Mouse (Mus musculus) neural tube, embryonic 12.5 days (tissue): ENCODE results near the gene Dnlz. TPM values are rescaled to one million over a fixed set of nuclear protein-coding genes. Genes with fewer than 3 reads are reported as not detected.
A peak's percentile ranks its signal among the peaks of the same experiment; 100 is the strongest.
"Not testable (repeated sequence)": the region's sequence is repeated elsewhere in the genome, so short reads cannot be mapped to it uniquely, and the experiment has no call there.

Experiments used
- ATAC-seq: fragments of 200-750 bp; cut with Nextera tagmentation; 2 replicates; pipeline ENCODE4 v1.8.0; 2017; ENCODE audit warnings: low read depth, mild to moderate bottlenecking, moderate TSS enrichment, moderate library complexity; ENCODE audit not compliant: low FRiP score
- H3K27ac ChIP-seq: fragments of 300-500 bp; sonication (generic); 2 replicates; pipeline ENCODE4 v1.5.1; 2016
- H3K27me3 ChIP-seq: fragments of 300-500 bp; sonication (generic); replicated peaks from 2 replicates; pipeline ENCODE4 v1.6.1; 2016; ENCODE audit warnings: mild to moderate bottlenecking
- H3K36me3 ChIP-seq: fragments of 300-500 bp; sonication (generic); 2 replicates; pipeline ENCODE4 v1.6.1; 2016; ENCODE audit warnings: mild to moderate bottlenecking
- H3K4me1 ChIP-seq: fragments of 300-500 bp; sonication (generic); 2 replicates; pipeline ENCODE4 v1.6.1; 2016
- H3K4me2 ChIP-seq: fragments of 300-500 bp; sonication (generic); replicated peaks from 2 replicates; pipeline ENCODE4 v1.6.1; 2016; ENCODE audit warnings: mild to moderate bottlenecking
- H3K4me3 ChIP-seq: fragments of 300-500 bp; sonication (generic); 2 replicates; pipeline ENCODE4 v1.5.1; 2016
- H3K9ac ChIP-seq: fragments of 300-500 bp; sonication (generic); 2 replicates; pipeline ENCODE4 v1.6.1; 2016; ENCODE audit warnings: mild to moderate bottlenecking
- H3K9me3 ChIP-seq: fragments of 300-500 bp; sonication (generic); 2 replicates; pipeline ENCODE4 v1.6.1; 2016; ENCODE audit warnings: mild to moderate bottlenecking
- WGBS: fragments of 180-500 bp; shearing (Covaris S2); methylation state at CpG from one replicate; pipeline ENCODE4 v1.1.7; 2016; 5-methylcytosine and 5-hydroxymethylcytosine counted together
- polyA plus RNA-seq: library from polyadenylated mRNA; unstranded; fragments of >200 nt; fragmentation: Nextera tagmentation; extraction: Ambion mirVana; gene quantifications from 2 replicates; pipeline ENCODE4 v1.2.1, GENCODE M21; 2016

Gene Dnlz
- 36.1 and 36.3 TPM in 2 replicates for polyA plus RNA-seq

DNA sequence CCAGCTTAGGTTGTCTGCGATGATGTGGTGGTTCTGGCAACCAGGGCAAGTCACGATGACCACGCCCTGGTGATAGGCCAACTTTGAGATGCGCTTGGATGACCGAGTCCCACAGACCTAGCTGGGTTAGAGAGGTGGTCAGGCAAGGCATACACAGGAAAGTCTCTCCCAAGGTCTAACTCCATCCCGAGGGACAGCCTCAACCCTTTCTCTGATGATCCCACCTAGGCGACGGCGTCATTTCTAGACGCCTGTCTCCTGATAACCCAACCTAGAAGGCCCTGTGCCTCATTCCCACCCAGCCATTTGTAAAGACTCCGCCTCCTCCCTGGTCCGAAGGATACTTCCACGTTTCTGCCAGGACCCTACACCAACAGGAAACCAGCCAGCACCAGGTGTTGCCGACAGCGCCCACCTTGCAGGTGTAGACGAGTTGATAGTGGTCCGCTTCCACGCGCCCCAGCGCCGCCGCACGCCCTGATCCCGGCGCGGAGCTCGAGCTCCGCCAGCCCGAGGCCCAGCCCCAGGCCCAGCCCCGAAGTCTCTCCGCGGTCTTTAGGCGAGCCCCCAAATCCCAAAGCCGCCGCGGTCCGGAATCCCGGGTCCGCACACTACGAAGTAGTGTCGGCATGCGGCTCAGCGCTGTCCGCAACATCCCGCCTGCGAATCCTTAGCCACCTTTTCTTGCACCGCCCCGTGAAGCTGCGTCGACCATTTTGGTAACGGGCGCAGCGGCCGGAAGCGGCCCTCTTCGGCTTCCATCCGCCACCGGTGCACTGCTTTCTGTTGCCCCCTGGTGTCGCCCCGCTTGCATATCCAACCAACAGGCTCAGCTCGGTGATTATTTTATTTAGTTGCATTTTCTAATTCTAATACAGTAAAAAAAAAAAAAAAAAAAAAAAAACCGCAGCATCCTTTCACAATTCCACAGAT is at the start of gene Dnlz:
Gene Dnlz, minus strand, starts transcription at position 753 of the 933 bp plus-strand sequence.
- peak within 1 kb of the TSS; percentile 91 for H3K4me2 ChIP-seq
- peak within 1 kb of the TSS; percentile 74 for H3K27ac ChIP-seq
- H3K4me3 ChIP-seq: peak within 1 kb of the TSS; percentile 83
- no peaks in the 10 kb centered on the region for H3K27me3 ChIP-seq
- peaks cover 42% of the 10 kb centered on the region for H3K36me3 ChIP-seq
- H3K4me1 ChIP-seq: peaks cover 24% of the 10 kb centered on the region
- WGBS: 3% methylated on average over 62 of the region's 62 CpGs
- H3K9me3 ChIP-seq: no peaks in the 10 kb centered on the region
- peak; percentile 74 for ATAC-seq
- H3K9ac ChIP-seq: peak within 1 kb of the TSS; percentile 93

DNA sequence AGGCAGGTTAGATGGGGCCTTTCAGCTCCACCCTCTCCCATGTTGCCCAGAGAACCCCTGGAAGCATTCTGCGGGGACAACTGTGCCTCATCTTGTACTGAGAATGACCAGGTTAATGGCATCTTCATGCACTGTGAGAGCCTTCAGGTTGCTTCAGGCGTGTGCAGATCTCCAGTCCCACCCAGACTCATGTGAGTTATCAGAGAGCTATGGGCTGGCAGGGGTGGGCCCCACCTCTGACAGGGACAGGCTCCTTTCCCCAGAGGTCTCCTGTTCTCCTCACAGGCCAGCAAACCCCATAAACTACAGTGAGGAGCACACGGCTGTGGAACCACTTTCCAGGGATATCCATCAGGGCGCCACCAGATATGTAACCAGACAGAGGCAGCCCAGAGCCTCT is 49.1 kb upstream of the Dnlz start:
- H3K27me3 ChIP-seq: no peaks in the 10 kb centered on the region
- H3K4me1 ChIP-seq: peaks cover 13% of the 10 kb centered on the region
- H3K4me3 ChIP-seq: no peak overlapping the region
- WGBS: 90% methylated on average over 4 of the region's 4 CpGs
- no peak overlapping the region for H3K27ac ChIP-seq
- no peak overlapping the region for H3K9ac ChIP-seq
- no peak for ATAC-seq
- no peaks in the 10 kb centered on the region for H3K9me3 ChIP-seq
- no peak overlapping the region for H3K4me2 ChIP-seq
- H3K36me3 ChIP-seq: peaks cover 58% of the 10 kb centered on the region

GRCm38 (mm10) chr2:26400296-26400695 is 48.4 kb upstream of the Dnlz start:
- H3K4me3 ChIP-seq: no peak overlapping the region
- H3K9me3 ChIP-seq: no peaks in the 10 kb centered on the region
- H3K4me1 ChIP-seq: 0 out of 2 replicates have a peak, but pooled peaks cover 7% of the 10 kb centered on the region
- H3K27ac ChIP-seq: no peak overlapping the region
- H3K36me3 ChIP-seq: peaks cover 65% of the 10 kb centered on the region
- 91% methylated on average over 5 of the region's 5 CpGs for whole genome bisulfite sequencing
- H3K9ac ChIP-seq: no peak overlapping the region
- H3K4me2 ChIP-seq: no peak overlapping the region
- ATAC-seq: no peak
- no peaks in the 10 kb centered on the region for H3K27me3 ChIP-seq

- H3K36me3 ChIP-seq: peaks cover 72% of the 10 kb centered on the region
- WGBS: 90% methylated on average over 5 of the region's 5 CpGs
- ATAC-seq: no peak
Measured at GRCm38 (mm10) chr2:26399647-26400046, 47.7 kb upstream of the Dnlz start.

DNA sequence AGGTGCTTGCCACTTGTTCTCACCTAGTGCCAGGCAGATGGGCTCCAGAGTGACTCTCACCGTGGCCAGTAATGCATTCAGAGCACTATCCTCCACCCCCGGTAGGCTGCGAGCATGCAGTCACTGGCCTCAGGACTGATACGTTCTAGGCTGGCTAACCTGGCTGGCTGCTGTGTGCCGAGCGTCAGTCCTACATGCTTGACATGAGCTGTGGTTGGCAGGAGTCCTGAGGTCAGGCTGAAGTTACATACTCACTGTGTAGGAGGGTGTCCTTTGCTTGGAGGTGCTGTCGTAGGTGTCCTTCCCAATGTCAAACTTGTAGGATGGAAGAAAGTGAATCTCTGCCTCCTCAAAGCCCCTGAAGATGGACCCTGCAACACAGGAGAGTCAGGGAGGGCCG is 47.1 kb upstream of the Dnlz start:
- Histone ChIP-seq H3K27ac (no peak overlapping the region), H3K36me3 (peaks cover 78% of the 10 kb centered on the region), H3K4me1 (no peaks in the 10 kb centered on the region), H3K9me3 (no peaks in the 10 kb centered on the region), H3K4me2 (no peak overlapping the region), H3K9ac (no peak overlapping the region), H3K27me3 (no peaks in the 10 kb centered on the region), H3K4me3 (no peak overlapping the region)
- WGBS: 94% methylated on average over 8 of the region's 8 CpGs
- ATAC-seq: no peak

More at GRCm38 (mm10) chr2:26399647-26400046, 47.7 kb upstream of the Dnlz start:
- H3K9ac ChIP-seq: no peak overlapping the region
- H3K27ac ChIP-seq: no peak overlapping the region
- no peak overlapping the region for H3K4me2 ChIP-seq
- no peaks in the 10 kb centered on the region for H3K9me3 ChIP-seq
- H3K4me3 ChIP-seq: no peak overlapping the region
- no peaks in the 10 kb centered on the region for H3K27me3 ChIP-seq
- 0 out of 2 replicates have a peak, but pooled peaks cover 1% of the 10 kb centered on the region for H3K4me1 ChIP-seq

DNA sequence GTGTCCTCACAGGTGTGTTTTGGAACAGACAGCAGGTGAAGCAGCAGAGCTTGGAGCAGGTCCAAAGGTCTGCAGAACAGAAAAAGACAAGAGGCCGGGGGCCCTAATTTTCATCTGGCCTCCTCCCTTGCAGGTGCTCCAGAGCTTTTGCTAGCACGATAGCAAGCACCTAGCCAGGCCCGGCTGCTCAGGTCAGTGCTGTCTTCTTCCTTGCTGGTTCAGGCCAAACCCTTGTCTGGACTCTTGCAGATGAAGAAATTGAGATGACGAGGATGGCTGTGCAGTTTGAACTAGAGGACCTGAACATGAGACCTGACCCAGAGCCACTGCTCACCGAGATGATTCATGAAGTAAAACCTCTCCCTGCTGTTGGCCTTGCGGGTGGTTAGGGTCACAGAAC is 39.7 kb upstream of the Dnlz start:
- Histone ChIP-seq H3K9ac (no peak overlapping the region), H3K36me3 (peaks cover 73% of the 10 kb centered on the region), H3K4me1 (peaks cover 23% of the 10 kb centered on the region), H3K9me3 (no peaks in the 10 kb centered on the region), H3K4me3 (no peak overlapping the region), H3K27me3 (no peaks in the 10 kb centered on the region), H3K27ac (no peak overlapping the region), H3K4me2 (no peak overlapping the region)
- ATAC-seq: no peak
- WGBS: 92% methylated on average over 6 of the region's 6 CpGs

DNA sequence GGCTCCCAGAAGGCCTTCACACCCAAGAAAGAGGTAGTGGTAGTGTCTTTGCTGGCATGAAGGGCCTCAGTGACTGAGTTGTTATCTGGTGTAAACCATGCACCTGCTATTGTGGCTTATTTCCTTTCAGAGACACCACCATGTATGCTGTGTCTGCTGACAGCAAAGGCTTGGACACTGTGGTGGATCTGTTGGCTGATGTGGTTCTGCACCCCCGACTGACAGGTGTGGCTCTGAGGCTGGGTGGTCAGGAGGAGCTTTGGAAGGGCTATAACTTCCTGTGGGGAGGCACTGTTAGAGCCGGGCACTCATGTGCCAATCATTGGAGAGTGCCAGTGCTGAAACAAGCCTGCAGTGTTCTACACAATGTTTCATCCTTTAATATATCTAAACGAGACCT is 39.0 kb upstream of the Dnlz start:
- Histone ChIP-seq H3K4me2 (0 out of 2 replicates have a peak overlapping the region, but pooled peaks have one; percentile 5), H3K36me3 (peaks cover 73% of the 10 kb centered on the region), H3K9me3 (no peaks in the 10 kb centered on the region), H3K9ac (no peak overlapping the region), H3K4me1 (peaks cover 23% of the 10 kb centered on the region), H3K4me3 (no peak overlapping the region), H3K27ac (no peak overlapping the region), H3K27me3 (no peaks in the 10 kb centered on the region)
- ATAC-seq: no peak
- WGBS: 91% methylated on average over 3 of the region's 3 CpGs

- H3K27me3 ChIP-seq: no peaks in the 10 kb centered on the region
- H3K9me3 ChIP-seq: no peaks in the 10 kb centered on the region
- peaks cover 23% of the 10 kb centered on the region for H3K4me1 ChIP-seq
- peaks cover 73% of the 10 kb centered on the region for H3K36me3 ChIP-seq
- under 1% methylated on average over 60 of the region's 60 CpGs for WGBS
- peak within 1 kb of the TSS; percentile 100 for H3K4me2 ChIP-seq
- H3K27ac ChIP-seq: no peak within 1 kb of the TSS
- peak within 1 kb of the TSS; percentile 97 for H3K9ac ChIP-seq
- peak; percentile 81 for ATAC-seq
- peak within 1 kb of the TSS; percentile 97 for H3K4me3 ChIP-seq
Measured at GRCm38 (mm10) chr2:26389154-26389690, 37.3 kb upstream of the Dnlz start, which contains the start of the genes Entr1 and Pmpca. Gene Entr1, minus strand, starts transcription at chr2:26389316. Gene Pmpca, plus strand, starts transcription at chr2:26389339.

DNA sequence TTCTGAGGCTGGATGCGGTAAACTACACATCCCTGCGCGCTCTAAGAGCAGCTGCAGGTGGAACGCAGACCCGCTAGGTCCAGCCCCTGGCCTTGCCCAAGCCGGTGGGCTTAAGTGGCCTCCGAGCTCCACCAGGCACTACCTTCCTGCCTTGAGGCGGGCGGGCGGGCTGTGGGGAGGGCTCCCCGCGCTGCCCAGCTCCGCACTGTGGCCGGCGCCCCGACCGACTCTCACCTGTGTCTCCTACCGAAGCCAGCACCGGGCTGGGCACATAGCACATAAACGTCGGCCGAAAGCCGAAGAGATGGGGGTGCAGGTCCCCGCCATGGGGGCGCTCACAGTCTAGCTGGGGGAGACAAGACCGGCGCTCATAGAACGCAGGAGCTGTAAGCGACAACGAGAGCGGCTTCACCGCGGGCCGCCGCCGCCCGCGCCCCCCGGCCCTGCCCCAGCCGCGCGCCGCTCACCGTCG is 36.8 kb upstream of the Dnlz start:
- no peak overlapping the region for H3K27ac ChIP-seq
- ATAC-seq: peak; percentile 62
- H3K4me2 ChIP-seq: peak overlapping the region; percentile 100
- peaks cover 23% of the 10 kb centered on the region for H3K4me1 ChIP-seq
- H3K27me3 ChIP-seq: no peaks in the 10 kb centered on the region
- under 1% methylated on average over 45 of the region's 45 CpGs for WGBS
- H3K4me3 ChIP-seq: peak overlapping the region; percentile 97
- peak overlapping the region; percentile 97 for H3K9ac ChIP-seq
- H3K36me3 ChIP-seq: peaks cover 73% of the 10 kb centered on the region
- H3K9me3 ChIP-seq: no peaks in the 10 kb centered on the region

- Histone ChIP-seq H3K27me3 (no peaks in the 10 kb centered on the region), H3K4me3 (peak overlapping the region; percentile 97; the same call in 1 of the 2 replicates), H3K9ac (peak overlapping the region; percentile 97), H3K27ac (no peak overlapping the region), H3K4me1 (peaks cover 23% of the 10 kb centered on the region), H3K36me3 (peaks cover 73% of the 10 kb centered on the region), H3K9me3 (no peaks in the 10 kb centered on the region), H3K4me2 (peak overlapping the region; percentile 100)
- ATAC-seq: no peak
- 89% methylated on average over 3 of the region's 3 CpGs for WGBS
Measured at GRCm38 (mm10) chr2:26387713-26388112, 35.8 kb upstream of the Dnlz start.

- peak overlapping the region; percentile 83 for H3K4me3 ChIP-seq
- WGBS: 37% methylated on average over 6 of the region's 6 CpGs
- not testable (repeated sequence) for ATAC-seq, H3K27ac ChIP-seq, H3K27me3 ChIP-seq, H3K9me3 ChIP-seq, H3K4me1 ChIP-seq
- peak overlapping the region; percentile 87 for H3K4me2 ChIP-seq
- H3K36me3 ChIP-seq: peaks cover 65% of the 10 kb centered on the region
- peak overlapping the region; percentile 80 for H3K9ac ChIP-seq
Measured at GRCm38 (mm10) chr2:26380871-26381270, 29.0 kb upstream of the Dnlz start.

DNA sequence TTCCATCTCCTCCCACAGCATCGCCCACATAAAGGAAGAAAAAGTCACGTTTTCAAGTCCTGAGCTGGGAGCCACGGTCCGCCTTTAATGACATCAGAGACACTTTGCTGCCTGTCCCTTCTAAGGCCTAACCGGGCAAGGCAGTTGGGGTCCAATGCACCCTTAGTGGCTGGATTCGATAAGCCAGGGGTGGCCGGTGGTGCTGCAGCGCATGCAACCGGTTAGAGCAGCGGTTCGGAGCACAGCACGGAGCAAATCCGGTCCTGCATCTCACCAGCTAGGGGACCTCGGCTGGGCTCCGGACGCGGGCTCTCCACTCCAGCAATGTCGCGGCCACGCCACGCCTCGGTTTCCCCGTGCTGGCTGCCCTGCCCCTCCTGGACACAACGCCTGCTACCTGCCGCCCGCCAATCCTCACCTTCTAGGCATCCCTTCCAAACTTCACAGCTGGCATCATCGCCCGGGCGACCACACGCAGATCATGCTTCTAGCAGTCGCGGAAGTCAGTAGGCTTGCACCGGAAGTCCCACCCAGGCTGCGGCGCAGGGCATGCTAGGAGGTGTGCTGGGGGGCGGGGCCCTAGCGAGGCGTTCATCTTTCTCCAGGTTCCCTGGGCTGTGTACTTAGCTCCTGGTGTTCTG is 28.3 kb upstream of the Dnlz start, which contains the start of gene Snapc4:
Gene Snapc4, minus strand, starts transcription at position 523 of the 641 bp plus-strand sequence.
- peak within 1 kb of the TSS; percentile 80 for H3K9ac ChIP-seq
- H3K4me2 ChIP-seq: peak within 1 kb of the TSS; percentile 87
- H3K4me3 ChIP-seq: peak within 1 kb of the TSS; percentile 83
- H3K27ac ChIP-seq: no peak within 1 kb of the TSS
- no peaks in the 10 kb centered on the region for H3K27me3 ChIP-seq
- peak; percentile 95 for ATAC-seq
- WGBS: under 1% methylated on average over 38 of the region's 38 CpGs
- peaks cover 10% of the 10 kb centered on the region; the same call in 1 of the 2 replicates for H3K4me1 ChIP-seq
- no peaks in the 10 kb centered on the region for H3K9me3 ChIP-seq
- peaks cover 65% of the 10 kb centered on the region for H3K36me3 ChIP-seq
